Mouse (Mus musculus) hindbrain, postnatal 0 days (tissue): Measurements from ENCODE around the gene Ripor1. TPM values are rescaled to one million over a fixed set of nuclear protein-coding genes. Genes with fewer than 3 reads are reported as not detected.

Experiments
- ATAC-seq: fragments of 200-750 bp; cut with Nextera tagmentation; 2 replicates; pipeline ENCODE4 v1.8.0; 2017; ENCODE audit warnings: mild to moderate bottlenecking, moderate TSS enrichment, moderate library complexity
- DNase-seq: peaks from one replicate; pipeline ENCODE4 v3.0.0-alpha.2; 2015; ENCODE audit warnings: low spot score
- H3K27ac ChIP-seq: fragments of 300-500 bp; sonication (generic); 2 replicates; pipeline ENCODE4 v1.5.1; 2014; ENCODE audit warnings: mild to moderate bottlenecking
- H3K27me3 ChIP-seq: fragments of 300-500 bp; sonication (generic); 2 replicates; pipeline ENCODE4 v1.6.1; 2014; ENCODE audit warnings: low read length, mixed read lengths; ENCODE audit not compliant: insufficient read depth
- H3K36me3 ChIP-seq: fragments of 300-500 bp; sonication (generic); 2 replicates; pipeline ENCODE4 v1.6.1; 2014; ENCODE audit warnings: low read length, mixed read lengths; ENCODE audit not compliant: insufficient read depth
- H3K4me1 ChIP-seq: fragments of 300-500 bp; sonication (generic); 2 replicates; pipeline ENCODE4 v1.6.1; 2014; ENCODE audit warnings: antibody characterized with exemption, low read length, mixed read lengths; ENCODE audit not compliant: insufficient read depth
- H3K4me2 ChIP-seq: fragments of 300-500 bp; sonication (generic); 2 replicates; pipeline ENCODE4 v1.6.1; 2014; ENCODE audit warnings: low read depth, mild to moderate bottlenecking, low read length, moderate library complexity, mixed read lengths
- H3K4me3 ChIP-seq: fragments of 300-500 bp; sonication (generic); 2 replicates; pipeline ENCODE4 v1.5.1; 2014; ENCODE audit warnings: low read length
- H3K9ac ChIP-seq: fragments of 300-500 bp; sonication (generic); replicated peaks from 2 replicates; pipeline ENCODE4 v1.6.1; 2014; ENCODE audit warnings: mild to moderate bottlenecking, low read length, moderate library complexity, mixed read lengths
- H3K9me3 ChIP-seq: fragments of 300-500 bp; sonication (generic); 2 replicates; pipeline ENCODE4 v1.6.1; 2016; ENCODE audit warnings: low read length, mixed read lengths
- CTCF ChIP-seq: IDR thresholded peaks from 2 replicates; pipeline ENCODE4 v1.5.1; 2016; ENCODE audit warnings: antibody characterized with exemption, control low read depth, low read depth
- WGBS: fragments of 180-500 bp; shearing (Covaris S2); extraction: QIAGEN DNeasy Blood & Tissue Kit; methylation state at CpG from one replicate; pipeline ENCODE4 v1.1.7; 2014; 5-methylcytosine and 5-hydroxymethylcytosine counted together
- polyA plus RNA-seq: library from polyadenylated mRNA; unstranded; fragments of >200 nt; fragmentation: Nextera tagmentation; extraction: Ambion mirVana; gene quantifications from 2 replicates; pipeline ENCODE4 v1.2.1, GENCODE M21; 2015
- total RNA-seq: library from RNA; depleted of rRNA; stranded (reverse); fragments of >200 nt; gene quantifications from 2 replicates; pipeline ENCODE4 v1.2.3, GENCODE M21; 2014

The Ripor1 gene
- total and polyA plus RNA-seq, 2 experiments from 2014 or later: 14.4 to 28.7 TPM

- Histone ChIP-seq H3K9ac (no peak overlapping the region), H3K27ac (no peak overlapping the region), H3K36me3 (peaks cover 17% of the 10 kb centered on the region), H3K4me1 (peaks cover 6% of the 10 kb centered on the region; the same call in 1 of the 2 replicates), H3K27me3 (no peaks in the 10 kb centered on the region), H3K4me3 (no peak overlapping the region), H3K9me3 (no peaks in the 10 kb centered on the region), H3K4me2 (no peak overlapping the region)
- TF ChIP-seq CTCF: no peak
- WGBS: 78% methylated on average over 9 of the region's 9 CpGs
- no peak for DNase-seq
- no peak for ATAC-seq
Measured at GRCm38 (mm10) chr8:105611836-105612235, 6.8 kb downstream of the Ripor1 start.

GRCm38 (mm10) chr8:105613037-105613436 is 8.0 kb downstream of the Ripor1 start:
- peak; percentile 11; the same call in 1 of the 2 replicates for ATAC-seq
- H3K36me3 ChIP-seq: peaks cover 27% of the 10 kb centered on the region
- H3K4me3 ChIP-seq: peak overlapping the region; percentile 16; the same call in 1 of the 2 replicates
- H3K27me3 ChIP-seq: no peaks in the 10 kb centered on the region
- no peak overlapping the region for H3K9ac ChIP-seq
- no peak overlapping the region for H3K27ac ChIP-seq
- no peaks in the 10 kb centered on the region for H3K9me3 ChIP-seq
- TF ChIP-seq CTCF: no peak
- H3K4me2 ChIP-seq: peak overlapping the region; percentile 87
- peak; percentile 28 for DNase-seq
- WGBS: 9% methylated on average over 20 of the region's 20 CpGs
- no peaks in the 10 kb centered on the region for H3K4me1 ChIP-seq

GRCm38 (mm10) chr8:105613830-105614511 is 8.9 kb downstream of the Ripor1 start:
- peak overlapping the region; percentile 87 for H3K4me2 ChIP-seq
- no peaks in the 10 kb centered on the region for H3K4me1 ChIP-seq
- 2% methylated on average over 45 of the region's 50 CpGs for WGBS
- no peaks in the 10 kb centered on the region for H3K9me3 ChIP-seq
- no peak overlapping the region for H3K27ac ChIP-seq
- peaks cover 35% of the 10 kb centered on the region for H3K36me3 ChIP-seq
- peak overlapping the region; percentile 32 for H3K4me3 ChIP-seq
- peak overlapping the region; percentile 18 for H3K9ac ChIP-seq
- ATAC-seq (peak; percentile 48; the same call in 1 of the 2 replicates), DNase-seq (no peak)
- no peak for TF ChIP-seq CTCF
- no peaks in the 10 kb centered on the region for H3K27me3 ChIP-seq

- Histone ChIP-seq H3K27me3 (no peaks in the 10 kb centered on the region), H3K4me2 (no peak overlapping the region), H3K4me1 (no peaks in the 10 kb centered on the region), H3K9ac (no peak overlapping the region), H3K4me3 (no peak overlapping the region), H3K36me3 (peaks cover 53% of the 10 kb centered on the region), H3K27ac (no peak overlapping the region), H3K9me3 (no peaks in the 10 kb centered on the region)
- ATAC-seq (no peak), DNase-seq (no peak)
- WGBS: 90% methylated on average over 9 of the region's 9 CpGs
- TF ChIP-seq CTCF: no peak
Measured at GRCm38 (mm10) chr8:105615942-105616341, 10.9 kb downstream of the Ripor1 start.

GRCm38 (mm10) chr8:105617451-105618278 is 12.6 kb downstream of the Ripor1 start:
- Histone ChIP-seq H3K27ac (no peak overlapping the region), H3K4me3 (no peak overlapping the region), H3K9ac (no peak overlapping the region), H3K9me3 (no peaks in the 10 kb centered on the region), H3K36me3 (peaks cover 58% of the 10 kb centered on the region), H3K27me3 (no peaks in the 10 kb centered on the region), H3K4me1 (no peaks in the 10 kb centered on the region), H3K4me2 (no peak overlapping the region)
- ATAC-seq (no peak), DNase-seq (no peak)
- TF ChIP-seq CTCF: no peak
- WGBS: 89% methylated on average over 21 of the region's 21 CpGs

GRCm38 (mm10) chr8:105618279-105618634 is 13.2 kb downstream of the Ripor1 start:
- WGBS: 92% methylated on average over 5 of the region's 5 CpGs
- TF ChIP-seq CTCF: no peak
- H3K36me3 ChIP-seq: peaks cover 62% of the 10 kb centered on the region

More at GRCm38 (mm10) chr8:105618279-105618634, 13.2 kb downstream of the Ripor1 start:
- H3K4me3 ChIP-seq: no peak overlapping the region
- no peak overlapping the region for H3K4me2 ChIP-seq
- no peak overlapping the region for H3K9ac ChIP-seq
- DNase-seq (no peak), ATAC-seq (no peak)
- H3K4me1 ChIP-seq: no peaks in the 10 kb centered on the region
- no peaks in the 10 kb centered on the region for H3K9me3 ChIP-seq
- H3K27me3 ChIP-seq: no peaks in the 10 kb centered on the region
- H3K27ac ChIP-seq: no peak overlapping the region
